Mouse (Mus musculus) CH12.LX (cell line): Measurements from ENCODE around the gene Prox1. TPM values are rescaled to one million over a fixed set of nuclear protein-coding genes. Genes with fewer than 3 reads are reported as not detected.

Source experiments
- polyA plus RNA-seq: library from polyadenylated mRNA; unstranded; fragments of >175 nt; gene quantifications from 2 replicates; pipeline ENCODE4 v1.2.1, GENCODE M21; 2012; ENCODE audit warnings: low read depth; ENCODE audit not compliant: insufficient read length
- total RNA-seq, 2 experiments: library from RNA; depleted of rRNA; stranded (reverse); fragments of 300-350 nt in 1 of 2; fragments of >200 nt in 1 of 2; gene quantifications; 2 replicates each; pipeline ENCODE4 v1.2.3; 2012 to 2014

The Prox1 gene
- total and polyA plus RNA-seq, 3 experiments = 0.04 to 0.27 TPM; not detected in 1

Other genes starting within 250 kb of the Prox1 start
- gene Smyd2, start 248.4 kb downstream of the Prox1 start, total RNA-seq (2012; rRNA removed) = 79.9 and 92.7 TPM in 2 replicates
- 84.7 and 85.8 TPM in 2 replicates for gene Smyd2, start 248.4 kb downstream of the Prox1 start, total RNA-seq (2014; rRNA removed)
- gene Smyd2, start 248.4 kb downstream of the Prox1 start, polyA plus RNA-seq = 103 and 119 TPM in 2 replicates